Mouse (Mus musculus): ENCODE measurements around the gene Rplp1. TPM values are rescaled to one million over a fixed set of nuclear protein-coding genes. Genes with fewer than 3 reads are reported as not detected.

Gene Rplp1
- polyA plus RNA-seq, 1 experiment from 2014 or later: 1,317 TPM

Other genes starting within 250 kb of the Rplp1 start
- gene Kif23, start 32.2 kb upstream of the Rplp1 start, polyA plus RNA-seq (2015; fragmentation: Nextera tagmentation; extraction: Ambion mirVana): 112 and 116 TPM in 2 replicates
- gene Paqr5, start 112.3 kb upstream of the Rplp1 start, polyA plus RNA-seq (2015; fragmentation: Nextera tagmentation; extraction: Ambion mirVana): 2.1 and 2.8 TPM in 2 replicates
- 27.6 and 32.4 TPM in 2 replicates for gene Glce, start 208.1 kb upstream of the Rplp1 start, polyA plus RNA-seq (2015; fragmentation: Nextera tagmentation; extraction: Ambion mirVana)

All from limb, embryonic 13.5 days (tissue).